Mouse (Mus musculus) left cerebral cortex, postnatal 10 days (tissue): ENCODE results near the gene Asic1. TPM values are rescaled to one million over a fixed set of nuclear protein-coding genes. Genes with fewer than 3 reads are reported as not detected.

ENCODE experiments used
- DNase-seq, 2 experiments: peaks; one replicate each; pipeline ENCODE4 v3.0.0; 2021 to 2022; ENCODE audit warnings: low spot score in 2 of 2, mixed read lengths in 1 of 2; ENCODE audit errors: extremely low spot score in 1 of 2
- intact Hi-C: fragments of 180-260 bp; cut with DNase I; formaldehyde crosslinking; loops from one replicate; pipeline ENCODE4 v1.15.1; 2025
- total RNA-seq, 2 experiments: library from RNA; stranded (reverse); gene quantifications; 2 replicates each; pipeline ENCODE4 v1.2.3; 2021

The Asic1 gene
- total RNA-seq, 2 experiments from 2014 or later = 94.8 to 99.2 TPM

- intact Hi-C loops = no loop called here
- no peak for DNase-seq
These were observed 8.9 kb upstream of the Asic1 start for GRCm38 (mm10) chr15:99661121-99661830.

DNA sequence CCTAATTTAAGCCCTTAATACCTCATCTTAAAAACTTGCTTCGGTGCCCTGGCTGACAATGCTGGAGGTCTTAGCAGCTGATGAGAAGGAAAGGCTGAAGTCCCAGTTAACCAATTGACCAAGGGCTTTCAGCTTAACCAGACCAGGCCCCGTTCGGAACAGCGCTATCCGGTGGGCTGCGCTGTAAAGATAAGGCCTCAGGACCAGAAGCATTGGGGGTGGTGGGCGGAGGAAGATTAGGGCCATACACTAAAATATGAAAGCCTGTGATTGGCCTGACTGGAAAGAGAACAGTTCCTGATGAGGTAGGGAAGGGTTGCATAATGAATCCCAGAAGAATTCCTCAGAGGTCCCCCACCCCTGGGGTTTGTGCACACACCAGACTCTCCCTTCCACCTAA lies 7.8 kb upstream of the Asic1 start:
- DNase-seq = no peak
- intact Hi-C loops = no loop called here

DNA sequence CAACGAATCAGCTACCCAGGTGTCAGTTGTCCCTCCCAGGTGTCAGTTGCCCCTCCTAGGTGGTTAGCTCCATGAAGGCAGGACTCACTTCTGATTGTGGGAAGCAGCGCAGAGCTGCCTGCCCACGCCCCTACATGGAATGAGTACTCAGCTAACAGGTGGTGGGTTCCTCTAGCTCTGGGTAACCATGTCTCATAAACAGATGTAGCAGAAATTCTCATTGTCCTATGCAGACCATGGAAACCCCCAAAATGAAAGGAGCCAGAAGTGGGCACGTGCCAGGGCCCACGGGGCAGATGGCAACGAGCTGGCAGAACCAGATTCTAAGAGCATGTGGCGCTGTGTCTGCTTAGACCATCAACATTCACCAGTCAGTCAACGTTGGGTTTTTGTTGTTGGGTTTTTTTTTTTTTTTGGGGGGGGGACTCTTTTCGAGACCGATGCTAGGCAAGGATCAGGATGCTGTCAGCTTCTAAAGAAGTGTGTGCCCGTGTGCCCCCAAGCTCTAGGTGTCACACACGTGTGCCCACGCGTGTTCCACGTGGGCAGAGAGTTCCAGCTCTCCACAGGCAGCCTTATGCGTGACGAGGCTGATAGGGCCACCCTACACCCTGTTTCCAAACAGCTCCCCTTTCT lies 6.1 kb upstream of the Asic1 start:
- peak in 1 of 2 experiments; percentile 47 for DNase-seq
- intact Hi-C loops = no loop called here

DNA sequence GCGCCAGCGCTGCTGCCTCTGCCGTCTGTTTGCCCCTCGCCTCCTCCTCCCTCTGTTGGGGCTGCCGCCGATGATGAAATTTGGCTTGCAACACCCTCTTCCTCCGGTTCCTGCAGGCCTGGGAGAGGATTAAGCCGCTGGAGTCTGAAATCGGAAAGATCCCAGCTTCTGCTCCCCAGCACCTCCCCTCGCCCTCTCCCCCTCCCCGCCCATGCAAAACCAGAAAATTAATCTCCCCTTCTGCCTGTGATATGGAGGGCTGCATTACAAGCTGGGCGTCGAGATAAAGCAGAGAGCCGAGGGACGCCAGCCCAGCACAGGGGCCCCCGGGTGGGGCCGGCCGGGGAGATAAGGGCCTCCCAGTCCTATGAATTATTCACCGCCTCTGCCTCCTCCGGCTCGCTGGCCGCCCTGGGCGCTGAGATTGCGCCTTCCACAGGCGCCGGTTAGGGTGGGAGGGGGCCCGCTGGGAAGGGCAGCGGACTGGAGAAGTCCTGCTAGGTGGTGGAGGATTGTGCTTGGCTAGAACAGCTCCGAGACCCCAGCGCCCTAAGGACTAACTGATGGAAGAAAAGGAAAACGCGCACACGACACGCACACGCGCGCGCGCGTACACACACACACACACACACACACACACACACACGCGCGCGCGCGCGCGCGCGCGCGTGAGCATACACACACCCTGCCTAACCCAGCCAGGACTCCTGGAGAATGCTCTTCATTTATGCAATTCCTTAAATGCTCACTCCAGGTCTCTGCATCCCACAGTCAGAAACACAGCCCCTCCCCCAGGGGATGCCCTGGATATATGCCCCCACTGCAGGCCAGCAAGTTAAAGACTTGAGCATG lies 5.3 kb upstream of the Asic1 start:
- peak in 1 of 2 experiments; percentile 77 for DNase-seq
- intact Hi-C loops = no loop called here

GRCm38 (mm10) chr15:99667544-99667943 lies 2.6 kb upstream of the Asic1 start:
- intact Hi-C loops = no loop called here
- no peak for DNase-seq

GRCm38 (mm10) chr15:99668881-99669280 lies 1.3 kb upstream of the Asic1 start:
- intact Hi-C loops = loop anchor here (1.0 kb wide), 1 partner anchor 73 kb away; no protein-coding TSS in a partner anchor
- peak; percentile 73 to 86 for DNase-seq

DNA sequence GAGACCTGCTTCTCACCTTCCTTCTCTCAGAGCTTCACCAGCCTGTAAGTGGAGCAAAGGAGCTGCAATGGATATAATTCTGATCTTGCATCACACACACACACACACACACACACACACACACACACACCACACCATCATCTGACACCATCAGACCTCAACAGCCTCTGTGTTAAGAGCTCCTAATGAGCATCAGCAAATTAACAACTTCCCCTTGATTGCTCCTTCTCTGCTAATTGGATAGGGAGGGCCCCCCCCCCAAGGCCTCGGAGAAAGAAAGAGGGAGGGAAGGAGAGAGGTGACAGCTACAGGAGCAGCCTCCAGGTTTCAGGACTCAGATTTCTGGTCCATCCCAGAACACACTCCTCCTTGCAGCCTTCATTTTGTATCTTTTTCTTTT lies 776 bp upstream of the Asic1 start:
- intact Hi-C loops = loop anchor here (1.0 kb wide), 1 partner anchor 73 kb away; no protein-coding TSS in a partner anchor
- DNase-seq = no peak

DNA sequence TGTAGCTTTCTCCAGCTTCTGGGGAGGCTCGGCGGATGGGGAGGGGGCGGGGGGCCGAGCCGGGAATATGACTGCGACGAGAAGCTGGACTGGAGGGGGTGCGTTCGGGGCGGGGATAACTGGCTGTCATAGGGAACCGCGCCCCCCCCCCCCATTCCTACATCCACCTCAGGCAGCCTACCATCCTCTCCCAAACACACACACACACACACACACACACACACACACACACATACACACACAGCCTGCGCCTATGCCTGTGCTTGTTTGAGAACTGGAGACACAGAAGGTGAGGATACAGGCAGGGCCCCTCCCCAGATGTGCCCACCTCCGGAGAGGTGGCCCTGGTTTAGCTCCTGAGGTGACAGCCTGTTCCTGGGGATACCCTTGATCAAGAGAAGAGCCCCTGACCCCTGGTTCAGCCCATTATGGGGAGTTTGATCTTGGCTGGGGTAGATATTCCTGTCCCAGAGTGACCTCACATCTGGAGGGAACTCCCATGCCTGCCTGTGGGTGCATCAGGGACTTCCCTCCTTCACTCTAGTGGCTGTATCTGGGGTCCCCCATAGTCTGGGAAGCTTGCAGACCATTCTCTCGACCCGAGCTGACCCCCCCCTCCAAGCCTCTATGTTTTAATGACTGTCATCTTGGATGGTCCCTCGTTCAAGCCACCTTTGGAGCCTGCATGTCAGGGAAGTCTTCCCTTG lies 949 bp downstream of the Asic1 start:
- intact Hi-C loops = loop anchor here (5.0 kb wide), 1 partner anchor 174 kb away; no protein-coding TSS in a partner anchor

DNA sequence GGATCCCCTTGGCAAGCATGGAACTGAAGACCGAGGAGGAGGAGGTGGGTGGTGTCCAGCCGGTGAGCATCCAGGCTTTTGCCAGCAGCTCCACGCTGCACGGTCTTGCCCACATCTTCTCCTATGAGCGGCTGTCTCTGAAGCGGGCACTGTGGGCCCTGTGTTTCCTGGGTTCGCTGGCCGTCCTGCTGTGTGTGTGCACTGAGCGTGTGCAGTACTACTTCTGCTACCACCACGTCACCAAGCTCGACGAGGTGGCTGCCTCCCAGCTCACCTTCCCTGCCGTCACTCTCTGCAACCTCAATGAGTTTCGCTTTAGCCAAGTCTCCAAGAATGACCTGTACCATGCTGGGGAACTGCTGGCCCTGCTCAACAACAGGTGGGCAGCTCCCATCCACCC lies 1.6 kb downstream of the Asic1 start:
- DNase-seq = no peak
- intact Hi-C loops = loop anchor here (5.0 kb wide), 1 partner anchor 174 kb away; no protein-coding TSS in a partner anchor

More for the DNA sequence above, 949 bp downstream of the Asic1 start:
- DNase-seq = peak in 1 of 2 experiments; percentile 64

DNA sequence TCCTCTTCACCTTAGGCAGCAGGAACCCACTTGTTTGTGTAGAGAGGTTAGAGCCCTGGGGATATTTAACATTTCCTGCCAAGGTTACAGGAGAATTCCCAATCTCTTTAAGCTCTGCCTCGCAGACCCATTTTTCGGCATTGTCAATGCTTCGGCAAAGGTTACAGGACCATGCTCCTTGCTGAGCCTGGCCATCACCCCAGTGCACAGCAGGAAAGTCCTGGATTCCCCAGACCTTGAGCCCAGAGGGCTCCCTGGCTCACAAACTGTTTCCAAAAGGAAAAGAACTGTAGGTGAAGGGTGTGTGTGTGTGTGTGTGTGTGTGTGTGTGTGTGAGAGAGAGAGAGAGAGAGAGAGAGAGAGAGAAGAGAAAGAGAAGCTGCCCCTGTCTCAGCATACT lies 4.7 kb downstream of the Asic1 start:
- intact Hi-C loops = loop anchor here (5.0 kb wide), 1 partner anchor 178 kb away; no protein-coding TSS in a partner anchor
- no peak for DNase-seq

GRCm38 (mm10) chr15:99677089-99677488 lies 6.9 kb downstream of the Asic1 start:
- intact Hi-C loops = no loop called here
- DNase-seq = peak in 1 of 2 experiments; percentile 68

DNA sequence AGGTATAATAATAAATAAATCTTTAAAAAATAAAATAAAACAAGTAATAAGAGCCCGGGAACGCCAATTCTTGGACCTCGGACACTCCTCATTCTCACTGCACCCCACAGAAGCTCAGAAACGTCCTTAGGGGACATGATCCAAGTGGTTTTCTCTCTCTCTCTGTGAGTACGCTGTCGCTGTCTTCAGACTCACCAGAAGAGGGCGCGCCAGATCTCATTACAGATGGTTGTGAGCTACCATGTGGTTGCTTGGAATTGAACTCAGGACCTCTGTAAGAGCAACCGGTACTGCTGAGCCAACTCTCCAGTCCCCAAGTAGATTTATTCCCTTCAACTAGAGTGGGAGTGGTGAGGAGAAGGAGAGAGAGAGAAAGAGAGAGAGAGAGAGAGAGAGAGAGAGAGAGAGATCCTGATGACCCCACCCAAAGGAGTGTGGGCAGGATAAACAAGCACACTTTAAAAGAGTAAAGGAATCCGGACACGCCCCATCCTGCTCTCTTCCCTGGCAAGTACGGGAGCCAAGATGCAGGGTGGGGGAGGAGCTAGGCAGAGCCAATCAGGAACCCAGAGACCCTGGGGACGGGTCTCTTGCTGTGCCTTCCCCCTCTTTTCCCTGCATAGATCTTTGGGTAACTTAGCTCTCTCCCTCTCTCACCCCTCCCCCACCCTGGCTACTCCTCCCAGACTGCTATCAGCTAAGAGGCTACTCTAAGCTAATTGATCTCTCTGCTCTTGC lies 8.1 kb downstream of the Asic1 start:
- no peak for DNase-seq
- intact Hi-C loops = no loop called here

DNA sequence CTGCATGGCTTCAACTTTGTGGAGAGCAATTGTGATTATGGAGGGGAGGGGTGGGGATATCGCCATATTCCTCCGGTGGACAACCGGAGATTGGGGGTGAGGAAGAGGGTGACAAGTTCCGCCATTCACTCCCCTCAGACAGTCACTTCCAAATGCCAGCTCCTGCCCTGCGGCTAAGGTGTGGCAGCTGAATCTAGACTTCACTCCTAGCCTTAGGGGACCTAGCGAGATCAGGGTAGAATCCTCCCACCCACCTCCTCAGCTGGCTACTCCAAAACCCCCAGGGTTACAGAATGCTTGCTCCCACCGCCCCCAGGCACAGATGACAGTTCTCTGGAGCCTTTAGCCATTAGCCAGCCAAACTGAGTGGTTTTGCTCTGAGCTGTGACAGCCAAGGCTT lies 8.8 kb downstream of the Asic1 start:
- intact Hi-C loops = no loop called here
- DNase-seq = no peak

GRCm38 (mm10) chr15:99682880-99683279 lies 12.7 kb downstream of the Asic1 start:
- no peak for DNase-seq
- intact Hi-C loops = no loop called here

DNA sequence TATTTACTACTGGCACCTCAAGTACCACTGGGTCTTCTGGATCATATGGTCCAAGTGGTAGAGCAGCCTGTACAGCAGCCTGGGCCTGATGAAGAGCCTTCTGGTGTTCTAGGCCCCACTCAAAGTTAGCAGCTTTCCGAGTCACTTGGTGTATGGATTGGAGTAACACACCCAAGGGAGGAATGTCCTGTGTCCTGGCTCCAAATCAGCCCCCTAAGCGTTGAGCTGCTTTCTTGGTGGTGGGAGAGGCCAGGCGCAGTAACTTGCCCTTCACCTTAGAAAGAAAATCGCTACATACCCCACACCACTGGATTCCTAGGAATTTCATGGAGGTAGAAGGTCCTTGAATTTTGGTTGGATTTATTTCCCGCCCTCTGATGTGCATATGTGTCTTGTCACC lies 14.0 kb downstream of the Asic1 start:
- no peak for DNase-seq
- intact Hi-C loops = no loop called here

DNA sequence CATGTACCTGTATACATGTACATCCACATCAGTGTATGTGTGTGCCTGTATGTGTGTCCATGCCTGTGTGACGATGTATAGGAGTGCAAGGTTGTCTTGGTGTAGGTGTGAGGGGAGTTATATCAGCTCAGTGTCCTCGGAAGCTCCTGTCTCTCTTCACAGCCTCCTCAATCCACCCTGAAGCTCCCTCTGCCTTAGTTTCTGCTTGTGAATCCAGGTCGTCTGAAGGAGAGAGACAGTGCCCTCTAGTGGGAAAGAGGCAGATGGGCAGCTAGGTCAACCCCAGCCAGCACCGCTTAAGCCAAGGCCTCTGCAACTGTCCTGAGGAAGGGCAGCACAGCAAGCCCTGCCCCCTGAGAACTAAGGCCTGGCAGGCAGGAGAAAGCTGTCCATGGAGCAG lies 18.5 kb downstream of the Asic1 start:
- intact Hi-C loops = loop anchor here (5.0 kb wide), 2 partner anchors 91 to 191 kb away; no protein-coding TSS in a partner anchor
- DNase-seq = peak in 1 of 2 experiments; percentile 59

DNA sequence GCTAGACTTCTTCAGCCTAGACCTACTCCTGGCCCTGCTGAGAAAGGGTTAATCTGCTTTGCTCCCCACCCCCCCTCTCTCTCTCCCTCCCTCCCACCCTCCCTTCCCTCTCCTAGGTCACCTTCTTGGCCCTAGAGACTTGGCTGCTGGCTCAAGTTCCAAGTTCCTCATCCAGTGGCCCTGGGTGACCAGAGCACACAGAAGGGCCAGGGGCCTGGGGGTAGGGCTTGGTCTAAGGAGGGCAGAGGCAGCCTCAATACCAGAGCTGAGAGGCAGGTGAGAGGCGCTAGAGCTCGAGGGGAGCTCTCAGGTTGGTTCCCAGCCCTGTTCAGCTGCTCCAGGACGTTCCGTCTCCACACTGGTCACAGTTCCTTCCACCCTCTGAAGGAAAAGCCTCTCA lies 20.8 kb downstream of the Asic1 start:
- DNase-seq = peak in 1 of 2 experiments; percentile 17
- intact Hi-C loops = no loop called here

GRCm38 (mm10) chr15:99691976-99692375 lies 21.8 kb downstream of the Asic1 start:
- DNase-seq = peak in 1 of 2 experiments; percentile 21
- intact Hi-C loops = no loop called here
